Mouse (Mus musculus) cortical plate, adult 2 months (tissue): ENCODE results near the gene Axdnd1.

Experiments used
- CTCF ChIP-seq: fragments of 200-500 bp; IDR thresholded peaks from 2 replicates; pipeline ENCODE4 v1.5.1; 2011; ENCODE audit warnings: mild to moderate bottlenecking, control low read depth, low read length; ENCODE audit not compliant: insufficient read depth; ENCODE audit errors: extremely low read depth
- POLR2A ChIP-seq: fragments of 200-500 bp; IDR thresholded peaks from 2 replicates; pipeline ENCODE4 v1.6.1; 2011; ENCODE audit warnings: mild to moderate bottlenecking, low read length, control low read depth; ENCODE audit not compliant: insufficient read depth; ENCODE audit errors: extremely low read depth

DNA sequence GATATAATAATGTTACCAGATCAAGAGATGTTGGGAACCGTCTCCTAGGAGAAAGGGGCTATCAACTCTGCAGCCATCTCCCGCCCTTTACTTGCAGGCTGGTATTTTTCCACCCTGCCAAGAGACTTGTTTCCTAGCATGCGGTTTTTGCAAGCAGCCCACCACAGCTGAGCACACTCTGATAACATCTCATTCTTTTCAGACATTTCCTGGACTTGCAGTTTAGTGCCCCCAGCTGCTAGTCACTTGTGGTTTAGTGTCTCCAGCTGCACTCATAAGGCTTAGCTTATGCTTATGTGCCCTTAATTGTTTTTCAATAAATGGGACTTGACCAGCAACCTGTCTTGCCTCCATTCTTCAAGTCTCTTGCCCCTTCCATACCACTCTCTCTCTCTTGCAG, 13.0 kb downstream of the Axdnd1 start:
- TF ChIP-seq POLR2A (no peak), CTCF (no peak)
